Mouse (Mus musculus): ENCODE measurements around the gene Gng11. TPM values are rescaled to one million over a fixed set of nuclear protein-coding genes. Genes with fewer than 3 reads are reported as not detected.
A peak's percentile ranks its signal among the peaks of the same experiment; 100 is the strongest.

Gng11 gene
- 70.9 and 78.6 TPM in 2 replicates for polyA plus RNA-seq (2012; ENCODE audit: insufficient read depth, low replicate concordance)

DNA sequence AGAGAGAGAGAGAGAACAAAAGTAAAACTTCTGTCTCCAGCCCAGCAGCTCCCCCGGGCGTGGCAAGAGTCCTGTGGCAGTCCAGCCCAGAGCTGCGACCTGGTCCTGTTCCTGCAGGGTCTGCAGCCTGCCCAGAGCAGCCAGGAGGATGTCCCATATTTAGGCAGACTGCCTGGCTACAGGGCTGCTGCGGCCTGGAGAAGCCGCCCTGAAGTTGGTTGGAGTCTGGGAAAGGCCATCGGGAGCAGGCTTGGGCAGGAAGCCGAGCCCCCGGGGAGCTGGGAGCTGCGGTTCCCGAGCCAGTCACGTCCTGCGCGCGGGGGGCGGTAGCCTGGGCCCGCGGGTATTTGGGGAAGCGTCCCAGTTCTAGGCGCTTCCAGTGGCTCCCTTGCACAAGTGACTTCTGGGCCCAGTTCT is at the start of gene Gng11:
TSS of gene Gng11 (plus strand) at position 15 of the 417 bp plus-strand sequence.
- Histone ChIP-seq H3K4me3 (replicated peaks) (peak within 1 kb of the TSS; percentile 94), H3K27me3 (replicated peaks) (no peaks in the 10 kb centered on the region), H3K9me3 (no peaks in the 10 kb centered on the region), H3K4me1 (peaks cover 51% of the 10 kb centered on the region), H3K36me3 (replicated peaks; ENCODE audit: low read length) (peaks cover 26% of the 10 kb centered on the region)
- no peak for TF ChIP-seq GATA1 (IDR thresholded peaks at IDR 0.05; ENCODE audit: borderline replicate concordance, low read length)
- no peak for TF ChIP-seq FLI1 (IDR thresholded peaks at IDR 0.05; ENCODE audit: low read length)

DNA sequence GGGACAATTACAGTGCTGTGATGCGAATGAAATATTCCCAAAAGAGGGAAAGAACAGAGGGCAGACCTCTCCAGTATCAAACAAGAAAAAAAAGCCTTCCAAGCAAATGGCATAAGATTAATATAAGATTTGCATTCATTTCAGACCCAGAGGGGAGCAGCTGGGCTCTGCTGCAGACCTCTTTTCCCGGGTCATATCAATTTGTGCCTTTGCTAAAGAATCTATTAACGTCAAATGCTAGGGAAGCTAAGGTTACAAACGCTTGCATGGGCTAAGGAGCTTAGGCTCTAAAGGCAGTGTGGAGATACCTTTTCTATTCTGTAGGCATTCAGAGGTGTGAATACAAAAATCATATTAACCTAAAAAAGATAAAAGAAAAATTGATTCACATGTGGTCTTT is 48.7 kb upstream of the Gng11 start:
- Histone ChIP-seq H3K4me1 (no peaks in the 10 kb centered on the region), H3K27me3 (replicated peaks) (no peaks in the 10 kb centered on the region), H3K4me3 (replicated peaks) (no peak overlapping the region), H3K36me3 (replicated peaks; ENCODE audit: low read length) (no peaks in the 10 kb centered on the region), H3K9me3 (no peaks in the 10 kb centered on the region)
- no peak for TF ChIP-seq GATA1 (IDR thresholded peaks at IDR 0.05; ENCODE audit: borderline replicate concordance, low read length)
- TF ChIP-seq FLI1 (IDR thresholded peaks at IDR 0.05; ENCODE audit: low read length), result no peak

DNA sequence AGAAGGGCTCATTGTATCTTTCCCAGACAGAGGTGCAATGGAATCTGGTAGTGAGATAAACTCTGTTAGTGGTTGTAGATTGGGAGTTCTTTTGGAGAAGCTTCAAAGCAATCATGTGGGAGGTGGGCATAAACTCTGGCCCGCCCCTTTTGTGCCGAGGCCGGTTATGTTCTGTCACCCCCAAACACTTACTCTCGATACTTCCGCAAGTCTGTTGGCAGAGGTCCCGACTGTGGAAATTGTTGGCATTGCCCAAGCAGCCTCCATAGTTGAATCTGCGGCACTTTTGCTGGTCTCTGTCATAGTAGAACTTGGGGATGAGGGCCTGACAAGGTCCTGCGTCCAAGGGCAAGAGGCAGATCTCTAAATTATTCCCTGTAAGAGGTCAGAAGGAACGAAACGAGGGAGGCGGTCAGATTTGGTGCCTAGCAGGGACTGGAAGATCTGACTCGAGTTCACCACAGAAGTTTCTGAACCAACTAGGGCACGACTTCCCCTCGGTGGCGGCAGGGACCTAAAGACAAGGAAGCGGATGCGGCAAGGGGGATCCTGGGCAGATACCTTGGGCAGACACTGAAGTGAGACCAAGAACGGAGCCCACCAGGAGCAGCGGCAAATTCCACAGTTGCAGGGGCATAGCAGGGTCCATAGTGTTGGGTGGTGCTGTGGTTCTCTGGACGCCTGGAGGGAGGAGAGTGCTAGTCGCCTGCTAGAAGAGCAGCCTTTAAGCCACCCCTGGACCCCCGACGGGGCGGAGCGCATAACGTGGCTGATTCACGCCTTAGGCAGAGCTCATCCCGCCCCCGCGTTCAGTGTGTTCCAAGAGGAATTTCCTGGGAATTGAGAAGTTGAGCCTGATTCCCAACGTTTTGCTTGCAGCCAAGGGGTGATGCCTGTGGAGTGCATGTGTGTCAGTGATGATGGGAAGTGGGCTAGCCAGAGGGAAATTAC is 35.8 kb upstream of the Gng11 start:
- Histone ChIP-seq H3K9me3 (peaks cover 6% of the 10 kb centered on the region; the same call in 1 of the 2 replicates), H3K4me1 (peaks cover 8% of the 10 kb centered on the region; the same call in 1 of the 2 replicates), H3K36me3 (replicated peaks; ENCODE audit: low read length) (no peaks in the 10 kb centered on the region), H3K4me3 (replicated peaks) (peak overlapping the region; percentile 84), H3K27me3 (replicated peaks) (peaks cover 9% of the 10 kb centered on the region)
- TF ChIP-seq GATA1 (IDR thresholded peaks at IDR 0.05; ENCODE audit: borderline replicate concordance, low read length) (no peak), FLI1 (IDR thresholded peaks at IDR 0.05; ENCODE audit: low read length) (no peak)

DNA sequence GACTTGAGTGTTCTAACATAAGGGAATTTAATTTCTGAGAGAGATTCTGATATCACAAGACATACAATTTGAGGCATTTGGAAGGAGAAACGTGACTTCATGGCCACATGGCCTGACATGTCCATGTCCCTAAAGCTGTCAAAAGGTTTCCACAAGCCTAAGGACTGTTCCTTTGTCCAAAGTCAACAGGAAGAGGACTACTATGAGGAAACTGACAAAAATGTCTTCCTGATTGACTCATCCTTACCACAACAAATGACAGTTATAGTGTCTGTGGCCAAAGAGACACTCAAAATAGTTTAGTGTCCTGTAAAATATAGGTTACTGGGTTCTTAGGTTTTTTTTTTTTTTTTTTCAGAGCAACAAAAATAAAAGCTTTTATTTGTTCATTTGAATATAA is 30.0 kb upstream of the Gng11 start:
- no peaks in the 10 kb centered on the region for H3K9me3 ChIP-seq
- H3K27me3 ChIP-seq (replicated peaks), result no peaks in the 10 kb centered on the region
- TF ChIP-seq GATA1 (IDR thresholded peaks at IDR 0.05; ENCODE audit: borderline replicate concordance, low read length) (no peak), FLI1 (IDR thresholded peaks at IDR 0.05; ENCODE audit: low read length) (no peak)

DNA sequence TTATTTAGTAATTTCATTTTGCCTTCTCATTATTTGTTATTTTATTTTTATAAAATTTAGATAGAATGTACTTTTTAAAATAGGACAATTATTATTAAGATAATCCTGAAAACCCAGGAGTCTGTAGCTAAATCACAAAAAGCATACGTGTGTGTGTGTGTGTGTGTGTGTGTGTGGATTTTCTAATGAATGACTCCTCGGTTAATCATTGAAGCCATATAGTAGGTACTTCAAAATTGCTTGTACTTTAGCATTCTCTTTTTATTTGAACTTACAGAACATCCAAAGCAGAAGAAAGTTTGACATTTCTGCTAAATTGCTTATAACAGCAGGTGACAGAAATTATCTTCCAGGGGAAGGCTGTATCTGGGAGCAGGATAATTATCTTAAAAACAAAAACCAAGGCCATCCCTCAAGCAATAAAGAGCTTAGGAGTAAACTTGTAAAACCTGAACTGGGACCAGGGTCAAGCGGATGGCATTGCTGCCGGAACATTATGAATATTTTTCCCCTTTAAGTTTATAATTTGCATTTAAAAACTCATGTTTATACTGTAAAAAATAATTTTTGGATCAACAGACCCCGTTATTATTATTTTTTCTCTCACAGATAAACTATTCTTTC is 20.9 kb upstream of the Gng11 start:
- TF ChIP-seq GATA1 (IDR thresholded peaks at IDR 0.05; ENCODE audit: borderline replicate concordance, low read length) (no peak), FLI1 (IDR thresholded peaks at IDR 0.05; ENCODE audit: low read length) (no peak)

More for the DNA sequence above, 30.0 kb upstream of the Gng11 start:
- Histone ChIP-seq H3K4me3 (replicated peaks) (no peak overlapping the region), H3K36me3 (replicated peaks; ENCODE audit: low read length) (no peaks in the 10 kb centered on the region), H3K4me1 (peaks cover 40% of the 10 kb centered on the region)

DNA sequence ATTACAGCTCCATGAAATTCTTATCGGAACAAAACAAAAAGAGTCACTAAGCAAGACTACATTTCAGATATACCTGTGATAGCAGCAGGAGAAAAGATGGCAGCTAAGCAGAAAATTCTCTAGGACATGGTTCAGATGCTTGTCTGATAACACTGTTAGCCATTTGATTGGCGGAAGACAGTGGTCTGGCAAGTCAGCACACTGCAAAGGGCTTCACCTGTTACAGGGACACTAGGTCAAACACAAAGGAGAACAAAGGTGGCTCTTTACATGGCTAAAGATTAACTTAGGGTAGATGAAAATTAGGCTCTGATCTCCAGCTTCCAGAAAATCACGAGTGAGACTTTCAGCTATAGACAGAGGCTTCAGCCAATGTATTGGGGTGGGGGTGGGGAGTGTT is 15.0 kb upstream of the Gng11 start, which contains the start of gene Tfpi2:
TSS of gene Tfpi2 (minus strand) at position 170 of the 400 bp plus-strand sequence.
- H3K27me3 ChIP-seq (replicated peaks), result no peaks in the 10 kb centered on the region
- no peaks in the 10 kb centered on the region for H3K4me1 ChIP-seq
- H3K9me3 ChIP-seq, result no peaks in the 10 kb centered on the region
- H3K36me3 ChIP-seq (replicated peaks; ENCODE audit: low read length), result no peaks in the 10 kb centered on the region
- TF ChIP-seq GATA1 (IDR thresholded peaks at IDR 0.05; ENCODE audit: borderline replicate concordance, low read length), result no peak
- TF ChIP-seq FLI1 (IDR thresholded peaks at IDR 0.05; ENCODE audit: low read length), result no peak
- no peak within 1 kb of the TSS for H3K4me3 ChIP-seq (replicated peaks)

More for the DNA sequence above, 20.9 kb upstream of the Gng11 start:
- H3K9me3 ChIP-seq, result no peaks in the 10 kb centered on the region
- peaks cover 4% of the 10 kb centered on the region; the same call in 1 of the 2 replicates for H3K4me1 ChIP-seq
- H3K4me3 ChIP-seq (replicated peaks), result no peak overlapping the region
- no peaks in the 10 kb centered on the region for H3K27me3 ChIP-seq (replicated peaks)
- no peaks in the 10 kb centered on the region for H3K36me3 ChIP-seq (replicated peaks; ENCODE audit: low read length)

DNA sequence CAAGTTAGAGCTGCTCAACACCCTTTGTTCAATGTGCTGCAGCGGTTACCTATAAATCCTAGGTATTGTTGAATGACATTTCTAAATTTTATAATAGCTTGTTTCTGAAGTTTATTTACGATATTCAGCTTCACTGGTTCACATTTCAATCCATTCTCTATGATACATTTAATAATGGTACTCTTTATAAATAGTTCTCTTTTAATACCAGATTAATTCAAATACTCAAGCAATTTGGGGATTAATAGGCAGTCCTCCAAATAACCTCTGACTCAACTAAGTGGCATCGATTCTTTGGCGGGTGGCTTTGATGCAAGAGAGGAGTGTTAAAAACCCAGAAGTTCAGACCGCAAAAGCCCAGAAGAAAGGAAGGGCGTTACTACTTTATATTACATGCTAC is 10.2 kb upstream of the Gng11 start, which contains the start of gene Gngt1:
TSS of gene Gngt1 (plus strand) at position 301 of the 400 bp plus-strand sequence.
- no peaks in the 10 kb centered on the region for H3K36me3 ChIP-seq (replicated peaks; ENCODE audit: low read length)
- no peaks in the 10 kb centered on the region for H3K9me3 ChIP-seq
- TF ChIP-seq FLI1 (IDR thresholded peaks at IDR 0.05; ENCODE audit: low read length), result no peak
- no peak for TF ChIP-seq GATA1 (IDR thresholded peaks at IDR 0.05; ENCODE audit: borderline replicate concordance, low read length)
- H3K4me1 ChIP-seq, result peaks cover 3% of the 10 kb centered on the region; the same call in 1 of the 2 replicates
- no peak within 1 kb of the TSS for H3K4me3 ChIP-seq (replicated peaks)
- no peaks in the 10 kb centered on the region for H3K27me3 ChIP-seq (replicated peaks)

DNA sequence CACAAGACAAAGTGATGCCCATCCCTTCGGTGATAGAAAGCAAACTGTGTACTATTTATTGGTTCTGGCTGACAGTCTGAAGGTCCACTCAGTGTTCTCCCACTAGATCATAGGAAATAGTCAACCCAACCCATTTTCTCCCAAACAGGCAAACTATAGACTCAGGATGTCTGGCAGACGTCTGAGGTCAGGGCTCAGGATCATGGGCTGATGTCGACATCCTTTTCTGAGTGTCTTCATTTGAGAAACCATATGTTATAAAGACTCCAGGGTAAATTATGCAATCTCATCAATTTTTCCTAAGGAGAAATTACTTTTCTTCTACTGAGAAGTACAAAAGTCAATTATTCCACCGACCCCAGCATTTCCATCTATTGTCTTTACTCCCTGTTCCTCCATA is 5.6 kb upstream of the Gng11 start:
- Histone ChIP-seq H3K9me3 (no peaks in the 10 kb centered on the region), H3K36me3 (replicated peaks; ENCODE audit: low read length) (no peaks in the 10 kb centered on the region), H3K4me3 (replicated peaks) (no peak overlapping the region), H3K27me3 (replicated peaks) (no peaks in the 10 kb centered on the region), H3K4me1 (peaks cover 22% of the 10 kb centered on the region)
- no peak for TF ChIP-seq FLI1 (IDR thresholded peaks at IDR 0.05; ENCODE audit: low read length)
- no peak for TF ChIP-seq GATA1 (IDR thresholded peaks at IDR 0.05; ENCODE audit: borderline replicate concordance, low read length)

DNA sequence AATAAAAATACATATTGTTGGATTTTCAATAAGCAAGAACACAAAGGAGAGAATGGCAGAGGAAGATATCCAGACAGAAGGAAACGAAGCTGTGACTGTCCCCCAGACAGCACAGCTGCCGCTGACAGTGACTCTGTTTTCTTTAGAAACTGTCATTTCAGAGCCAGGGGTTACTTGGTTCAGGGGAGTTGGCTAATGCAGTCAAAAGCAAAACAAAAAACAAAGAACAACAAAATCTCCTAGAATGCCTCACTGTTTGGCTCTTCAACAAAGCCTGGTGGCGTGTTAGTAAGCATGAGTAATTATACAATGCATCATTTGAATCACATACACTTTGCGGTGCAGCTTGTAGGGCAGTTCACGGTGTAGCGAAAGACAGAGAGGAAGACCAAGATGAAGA is 4.4 kb upstream of the Gng11 start:
- H3K4me1 ChIP-seq, result peaks cover 27% of the 10 kb centered on the region
- H3K36me3 ChIP-seq (replicated peaks; ENCODE audit: low read length), result no peaks in the 10 kb centered on the region
- H3K27me3 ChIP-seq (replicated peaks), result no peaks in the 10 kb centered on the region
- TF ChIP-seq FLI1 (IDR thresholded peaks at IDR 0.05; ENCODE audit: low read length) (no peak), GATA1 (IDR thresholded peaks at IDR 0.05; ENCODE audit: borderline replicate concordance, low read length) (no peak)
- no peaks in the 10 kb centered on the region for H3K9me3 ChIP-seq
- no peak overlapping the region for H3K4me3 ChIP-seq (replicated peaks)

All from megakaryocyte, embryonic 14.5 days (primary cell).